Mouse (Mus musculus) G1E (cell line): ENCODE results near the gene Nrf1.

Experiments
- CTCF ChIP-seq: IDR thresholded peaks from 2 replicates; pipeline ENCODE4 v1.5.1; 2012; ENCODE audit warnings: low read depth, low read length, inconsistent platforms, mixed read lengths
- TAL1 ChIP-seq: conservative IDR thresholded peaks from 2 replicates; pipeline ENCODE4 v1.6.1; 2012; ENCODE audit warnings: low read depth, low read length, inconsistent platforms, mixed read lengths

DNA sequence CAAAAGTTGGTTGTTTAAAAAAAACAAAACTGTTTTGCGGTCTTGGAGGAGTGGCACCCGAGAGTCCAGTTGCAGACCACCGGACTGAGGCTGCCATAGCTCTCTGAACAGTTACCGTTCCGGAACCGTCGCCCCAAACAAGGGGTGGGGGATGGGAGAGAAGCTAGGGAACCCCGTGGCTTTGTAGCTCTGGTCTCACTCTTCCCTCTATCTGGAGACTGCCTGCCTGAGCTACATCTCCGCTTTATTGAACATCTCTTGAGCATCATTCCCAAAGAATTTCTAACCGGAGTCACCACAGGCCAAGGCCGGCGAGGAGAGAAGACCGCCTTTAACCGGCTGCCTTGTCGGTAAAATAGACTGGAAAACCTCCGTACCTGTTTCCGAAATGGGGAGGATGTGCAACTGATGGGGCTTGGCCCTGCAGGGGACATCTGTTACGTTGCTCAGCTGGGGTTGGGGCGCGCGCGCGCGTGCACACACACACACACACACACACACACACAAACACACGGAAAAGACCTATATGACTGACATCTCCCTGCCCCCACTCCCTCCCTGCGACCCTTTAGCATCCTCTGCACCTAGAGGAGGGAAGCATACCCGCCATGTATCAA is 130.3 kb downstream of the Nrf1 start:
- TF ChIP-seq CTCF (no peak), TAL1 (no peak)
